Mouse (Mus musculus): ENCODE results near the gene Cnst.
"Not testable (repeated sequence)": the region's sequence is repeated elsewhere in the genome, so short reads cannot be mapped to it uniquely, and the experiment has no call there.

Gene Cnst

GRCm38 (mm10) chr1:179645101-179645979 is 99.2 kb downstream of the Cnst start:
- DNase-seq (ENCODE audit: low read depth, low spot score): peak; percentile 70

- no peak for DNase-seq (ENCODE audit: low read depth, low spot score)
Measured at GRCm38 (mm10) chr1:179645980-179646268, 99.8 kb downstream of the Cnst start.

DNA sequence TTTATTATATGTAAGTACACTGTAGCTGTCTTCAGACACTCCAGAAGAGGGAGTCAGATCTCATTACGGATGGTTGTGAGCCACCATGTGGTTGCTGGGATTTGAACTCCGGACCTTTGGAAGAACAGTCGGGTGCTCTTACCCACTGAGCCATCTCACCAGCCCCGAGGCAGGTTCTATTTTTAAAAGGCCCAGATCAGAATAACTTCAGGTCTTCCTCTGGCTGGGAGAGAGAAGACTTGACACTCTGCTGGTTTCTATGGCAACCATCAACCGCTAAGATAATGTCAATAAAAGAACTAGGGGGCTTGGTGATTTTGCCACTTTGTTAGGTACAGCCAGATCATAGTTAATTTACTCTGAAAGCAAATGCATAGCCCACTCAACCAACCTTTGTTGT is 102.5 kb downstream of the Cnst start:
- DNase-seq (ENCODE audit: low read depth, low spot score): not testable (repeated sequence)

DNA sequence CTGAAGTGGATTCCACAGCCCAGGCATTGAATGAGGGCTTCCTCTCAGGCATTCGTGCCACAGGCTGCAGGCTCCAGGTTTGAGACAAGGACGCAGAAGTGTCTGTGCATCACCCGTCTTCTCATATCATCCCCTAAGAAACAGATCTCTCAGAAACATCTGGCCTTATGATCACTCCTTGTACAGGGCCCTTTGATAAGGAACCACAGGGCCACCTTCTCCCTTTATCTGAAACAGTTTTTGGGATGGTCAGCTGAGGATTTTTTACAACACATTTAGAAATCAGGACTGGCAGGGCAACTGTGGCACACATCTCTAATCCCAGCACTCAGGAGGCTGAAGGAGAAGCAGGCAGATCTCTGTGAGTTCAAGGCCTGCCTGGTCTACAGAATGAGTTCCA is 103.2 kb downstream of the Cnst start:
- no peak for DNase-seq (ENCODE audit: low read depth, low spot score)

DNA sequence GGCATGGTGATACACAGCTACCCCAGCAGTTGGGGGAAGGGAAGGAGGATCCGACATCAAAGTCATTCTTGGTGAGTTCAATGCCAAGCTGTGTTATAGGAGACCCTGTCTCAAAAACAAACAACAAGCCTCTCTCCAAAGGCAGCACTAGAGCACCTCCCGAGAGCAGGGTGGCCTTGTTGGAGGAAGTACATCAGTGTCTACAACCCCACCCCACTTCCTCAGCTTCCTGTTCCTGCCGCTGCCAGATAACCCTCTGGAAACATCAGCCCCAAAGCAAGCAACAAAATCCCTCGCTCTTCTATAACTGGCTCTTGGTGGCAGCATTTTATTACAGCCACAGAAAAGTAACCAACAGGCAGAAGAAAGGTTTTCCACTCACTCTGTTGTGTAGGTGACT is 104.1 kb downstream of the Cnst start:
- no peak for DNase-seq (ENCODE audit: low read depth, low spot score)

DNA sequence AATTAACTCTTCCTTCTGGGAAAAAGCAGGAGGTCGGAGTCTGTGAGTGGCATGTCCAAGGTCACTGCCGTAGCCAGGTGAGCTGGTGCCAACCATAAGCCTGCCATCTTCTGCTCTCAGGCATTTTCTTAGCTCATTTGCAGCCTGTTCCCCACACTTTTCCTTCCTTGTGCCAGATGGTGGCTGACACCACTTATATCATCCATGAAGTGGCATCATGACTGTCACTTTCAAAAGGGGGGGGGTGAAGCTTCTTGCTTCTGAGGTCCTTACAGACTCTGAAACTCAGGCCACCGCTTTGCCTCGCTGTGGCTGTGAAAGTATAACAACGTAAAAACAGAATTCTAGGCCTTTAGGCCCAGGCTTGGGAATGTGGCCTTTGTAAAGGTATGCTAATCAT is 105.1 kb downstream of the Cnst start:
- DNase-seq (ENCODE audit: low read depth, low spot score): no peak

GRCm38 (mm10) chr1:179663065-179663464 is 116.9 kb downstream of the Cnst start:
- DNase-seq (ENCODE audit: low read depth, low spot score): no peak

DNA sequence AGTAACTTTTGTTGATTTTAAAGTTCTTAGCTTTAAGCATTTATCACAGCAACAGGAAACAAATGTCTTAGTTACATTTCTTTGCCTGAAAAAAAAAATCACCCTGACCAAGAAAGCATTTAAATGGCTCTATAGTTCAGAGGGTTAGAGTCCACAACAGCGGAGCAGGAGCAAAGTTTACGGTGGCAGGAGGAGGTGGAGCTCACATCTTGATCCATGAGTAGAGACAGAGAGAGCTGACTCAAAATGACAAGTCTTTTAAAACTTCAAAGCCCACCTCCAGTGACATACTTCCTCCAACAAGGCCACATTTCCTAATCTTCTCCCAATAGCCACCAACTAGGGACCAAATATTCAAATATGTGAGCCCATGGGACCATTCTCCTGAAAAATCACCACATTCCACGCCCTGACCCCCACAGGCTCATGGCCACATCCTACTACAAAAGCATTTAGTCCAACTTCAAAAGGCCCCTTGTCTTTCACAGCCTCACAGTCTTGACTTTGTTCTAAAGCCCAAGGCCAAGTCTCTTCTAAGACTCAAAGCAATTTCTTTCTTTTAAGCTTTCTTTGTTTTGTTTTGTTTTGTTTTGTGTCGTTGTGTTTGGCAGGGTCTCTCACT is 118.2 kb downstream of the Cnst start:
- DNase-seq (ENCODE audit: low read depth, low spot score): no peak

GRCm38 (mm10) chr1:179666971-179667370 is 120.8 kb downstream of the Cnst start:
- DNase-seq (ENCODE audit: low read depth, low spot score): no peak

DNA sequence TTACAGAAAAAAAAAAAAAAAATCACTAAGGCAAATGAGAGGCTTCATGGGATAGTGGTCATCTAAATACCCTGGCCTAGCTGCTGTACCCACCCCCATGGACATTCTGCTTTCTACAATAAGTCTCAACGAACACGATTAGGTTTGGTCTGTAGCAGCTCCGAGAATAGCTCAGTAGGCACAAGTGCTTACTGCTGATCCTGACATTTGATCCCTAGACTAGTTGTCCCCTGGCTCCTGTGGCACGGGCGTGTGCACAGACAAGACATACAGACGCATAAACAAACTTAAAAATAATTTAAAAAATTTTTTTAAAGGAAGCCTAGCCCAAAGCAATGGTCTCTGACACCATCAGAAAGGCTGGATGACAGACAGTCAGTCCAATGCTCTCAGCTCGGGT is 121.3 kb downstream of the Cnst start:
- DNase-seq (ENCODE audit: low read depth, low spot score): no peak

- DNase-seq (ENCODE audit: low read depth, low spot score): peak; percentile 80
Measured at GRCm38 (mm10) chr1:179668013-179668805, 122.0 kb downstream of the Cnst start, which contains the start of gene Sccpdh. Sccpdh (plus strand) TSS chr1:179668210.

- DNase-seq (ENCODE audit: low read depth, low spot score): no peak
Measured at GRCm38 (mm10) chr1:179668836-179669537, 122.8 kb downstream of the Cnst start.

- DNase-seq (ENCODE audit: low read depth, low spot score): no peak
Measured at GRCm38 (mm10) chr1:179674355-179674754, 128.2 kb downstream of the Cnst start.

DNA sequence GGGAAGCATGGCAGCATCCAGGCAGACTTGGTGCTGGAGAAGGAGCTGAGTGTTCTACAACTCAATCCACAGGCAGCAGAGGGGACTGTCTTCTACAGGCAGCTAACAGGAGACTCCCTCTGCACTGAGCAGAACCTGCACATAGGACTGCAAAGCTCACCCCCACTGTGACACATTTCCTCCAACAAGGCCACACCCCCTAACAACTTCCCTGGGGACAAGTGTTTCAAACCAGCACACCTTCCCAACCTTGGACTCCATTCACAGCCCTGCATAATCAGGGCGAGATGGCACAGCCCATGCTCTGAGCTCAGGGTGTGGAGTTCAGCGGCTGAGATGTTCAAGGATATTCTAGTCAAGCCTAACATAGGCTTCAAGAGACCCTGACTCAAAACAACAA is 130.9 kb downstream of the Cnst start:
- no peak for DNase-seq (ENCODE audit: low read depth, low spot score)
